Mouse (Mus musculus) cortical plate, adult 2 months (tissue): ENCODE data around the gene Cmtm7. TPM values are rescaled to one million over a fixed set of nuclear protein-coding genes. Genes with fewer than 3 reads are reported as not detected.

Experiments used
- H3K27ac ChIP-seq: fragments of 200-500 bp; 2 replicates; pipeline ENCODE4 v1.5.1; 2012; ENCODE audit warnings: low read length, control low read depth, inconsistent platforms; ENCODE audit not compliant: insufficient read depth
- H3K4me1 ChIP-seq: fragments of 200-500 bp; 2 replicates; pipeline ENCODE4 v1.6.1; 2011; ENCODE audit warnings: low read length; ENCODE audit not compliant: control insufficient read depth, insufficient read depth
- H3K4me3 ChIP-seq: fragments of 200-500 bp; 2 replicates; pipeline ENCODE4 v1.5.1; 2011; ENCODE audit warnings: mild to moderate bottlenecking, low read length, control low read depth; ENCODE audit not compliant: insufficient read depth
- CTCF ChIP-seq: fragments of 200-500 bp; IDR thresholded peaks from 2 replicates; pipeline ENCODE4 v1.5.1; 2011; ENCODE audit warnings: mild to moderate bottlenecking, control low read depth, low read length; ENCODE audit not compliant: insufficient read depth; ENCODE audit errors: extremely low read depth
- POLR2A ChIP-seq: fragments of 200-500 bp; IDR thresholded peaks from 2 replicates; pipeline ENCODE4 v1.6.1; 2011; ENCODE audit warnings: mild to moderate bottlenecking, low read length, control low read depth; ENCODE audit not compliant: insufficient read depth; ENCODE audit errors: extremely low read depth
- polyA plus RNA-seq: library from polyadenylated mRNA; depleted of rRNA; stranded (reverse); fragments of >200 nt; gene quantifications from 2 replicates; pipeline ENCODE4 v1.2.3, GENCODE M21; 2012

The Cmtm7 gene
- polyA plus RNA-seq, 1 experiment: 9.1 TPM

DNA sequence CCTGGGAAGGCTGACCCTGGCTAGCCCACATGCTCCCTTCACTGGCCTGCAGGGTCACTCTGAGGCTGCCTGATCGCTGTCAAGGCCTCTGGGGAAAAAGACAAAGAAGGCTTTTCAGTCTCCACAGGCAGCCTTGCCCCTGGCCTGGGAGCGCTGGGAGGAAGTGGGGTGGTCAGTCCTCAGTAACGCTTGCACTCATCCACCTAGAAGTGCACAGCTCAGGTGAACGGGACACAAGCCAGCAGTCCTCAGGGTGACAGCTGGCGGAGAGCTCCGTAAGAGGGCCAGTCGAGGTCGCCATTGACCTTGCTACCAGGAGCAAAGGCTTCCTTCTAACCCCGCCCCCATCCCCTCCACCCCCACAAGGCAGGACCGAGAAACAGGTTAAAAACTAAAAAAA is 13.6 kb downstream of the Cmtm7 start:
- Histone ChIP-seq H3K4me3 (no peak overlapping the region), H3K4me1 (no peaks in the 10 kb centered on the region), H3K27ac (no peak overlapping the region)
- TF ChIP-seq POLR2A (no peak), CTCF (no peak)

DNA sequence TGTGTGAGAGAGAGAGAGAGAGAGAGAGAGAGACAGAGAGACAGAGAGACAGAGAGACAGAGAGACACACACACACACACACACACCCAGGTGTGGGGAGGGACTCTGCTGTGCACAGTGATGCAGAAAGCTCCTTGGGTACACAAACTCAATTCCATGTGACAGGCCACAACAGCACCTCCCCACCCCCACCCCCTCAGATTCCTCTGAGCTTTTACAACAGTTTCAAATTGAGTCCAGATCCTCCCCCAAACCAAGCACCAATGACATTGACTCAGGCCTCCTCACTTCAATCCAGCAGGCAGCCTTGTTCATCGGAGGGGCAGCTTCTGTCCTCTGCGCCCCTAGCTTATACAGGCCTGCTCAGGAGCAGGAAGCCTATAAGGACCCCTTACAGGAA is 14.1 kb downstream of the Cmtm7 start:
- H3K4me3 ChIP-seq: no peak overlapping the region
- no peak overlapping the region for H3K27ac ChIP-seq
- no peak for TF ChIP-seq POLR2A
- no peak for TF ChIP-seq CTCF
- no peaks in the 10 kb centered on the region for H3K4me1 ChIP-seq

DNA sequence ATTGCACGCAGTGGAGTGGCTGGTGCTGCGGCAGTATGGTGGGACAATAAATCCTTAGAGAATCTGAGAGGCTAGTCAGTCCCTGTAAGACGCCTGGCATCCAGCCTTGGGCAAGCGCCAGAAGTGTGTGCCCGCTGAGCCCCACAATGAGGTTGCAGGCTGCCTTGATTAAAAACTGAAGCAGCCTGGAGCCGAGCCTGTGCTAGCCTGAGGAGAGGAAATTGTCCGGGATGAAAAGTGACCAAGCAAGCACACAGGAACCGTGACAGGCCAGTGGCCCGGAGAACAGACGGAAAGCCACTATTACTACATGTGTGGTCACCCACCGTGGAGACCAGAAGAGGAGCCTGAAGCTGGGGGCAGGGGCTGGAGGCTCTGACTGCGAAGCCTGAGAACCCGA is 14.6 kb downstream of the Cmtm7 start:
- TF ChIP-seq CTCF (no peak), POLR2A (no peak)
- Histone ChIP-seq H3K4me3 (no peak overlapping the region), H3K4me1 (no peaks in the 10 kb centered on the region), H3K27ac (no peak overlapping the region)

- TF ChIP-seq POLR2A (no peak), CTCF (0 out of 2 replicates have a peak, but pooled peaks have one; percentile 16)
- H3K4me3 ChIP-seq: no peak overlapping the region
- no peak overlapping the region for H3K27ac ChIP-seq
- H3K4me1 ChIP-seq: no peaks in the 10 kb centered on the region
Measured at GRCm38 (mm10) chr9:114763341-114763740, 18.3 kb downstream of the Cmtm7 start.

DNA sequence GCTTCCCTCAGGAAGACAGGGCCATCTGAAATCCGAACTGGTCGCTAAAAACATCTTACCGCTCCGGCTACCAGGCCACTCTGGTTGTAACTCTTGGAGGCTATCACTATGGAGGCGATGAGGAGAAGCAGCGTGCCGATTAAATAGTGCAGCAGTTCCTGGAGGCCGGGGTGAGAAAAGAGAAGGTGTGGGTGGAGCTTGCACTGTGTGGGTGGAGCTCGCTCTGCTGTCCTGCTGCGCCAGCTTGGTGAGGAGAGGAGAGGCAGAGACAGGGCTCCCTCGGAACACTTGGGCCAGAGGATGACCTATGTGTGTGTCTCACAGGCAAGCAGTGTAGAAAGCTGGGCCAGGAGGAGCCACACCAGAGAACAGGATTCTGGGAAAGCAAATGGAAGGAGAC is 19.8 kb downstream of the Cmtm7 start:
- no peak for TF ChIP-seq POLR2A
- no peak for TF ChIP-seq CTCF
- no peaks in the 10 kb centered on the region for H3K4me1 ChIP-seq
- H3K27ac ChIP-seq: no peak overlapping the region
- H3K4me3 ChIP-seq: no peak overlapping the region

DNA sequence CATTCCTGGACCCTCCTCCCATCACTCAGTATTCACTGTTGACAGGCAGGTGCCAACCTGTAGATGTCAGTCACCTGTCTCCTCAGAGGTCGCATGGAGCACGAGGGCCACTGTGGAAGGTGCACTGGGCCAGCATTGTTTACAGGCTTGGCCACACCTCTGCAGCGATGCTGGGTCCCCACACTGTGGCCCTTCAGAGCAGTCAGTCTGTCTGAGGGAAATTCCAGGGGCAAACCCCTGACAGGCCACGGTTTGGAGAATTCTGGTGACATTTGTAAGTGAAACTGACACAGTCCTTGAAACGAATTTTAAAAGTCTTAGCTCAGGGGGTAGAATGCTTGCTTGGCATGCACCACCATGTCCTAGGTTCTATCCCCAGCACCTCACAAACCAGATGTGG is 21.3 kb downstream of the Cmtm7 start:
- no peak overlapping the region for H3K27ac ChIP-seq
- H3K4me1 ChIP-seq: no peaks in the 10 kb centered on the region
- no peak overlapping the region for H3K4me3 ChIP-seq
- TF ChIP-seq POLR2A (no peak), CTCF (no peak)

GRCm38 (mm10) chr9:114759886-114760285 is 21.8 kb downstream of the Cmtm7 start:
- Histone ChIP-seq H3K4me1 (no peaks in the 10 kb centered on the region), H3K4me3 (no peak overlapping the region), H3K27ac (no peak overlapping the region)
- TF ChIP-seq POLR2A (no peak), CTCF (no peak)

- H3K4me1 ChIP-seq: no peaks in the 10 kb centered on the region
- H3K27ac ChIP-seq: no peak overlapping the region
- no peak overlapping the region for H3K4me3 ChIP-seq
- TF ChIP-seq POLR2A (no peak), CTCF (no peak)
Measured at GRCm38 (mm10) chr9:114758801-114759200, 22.9 kb downstream of the Cmtm7 start.

DNA sequence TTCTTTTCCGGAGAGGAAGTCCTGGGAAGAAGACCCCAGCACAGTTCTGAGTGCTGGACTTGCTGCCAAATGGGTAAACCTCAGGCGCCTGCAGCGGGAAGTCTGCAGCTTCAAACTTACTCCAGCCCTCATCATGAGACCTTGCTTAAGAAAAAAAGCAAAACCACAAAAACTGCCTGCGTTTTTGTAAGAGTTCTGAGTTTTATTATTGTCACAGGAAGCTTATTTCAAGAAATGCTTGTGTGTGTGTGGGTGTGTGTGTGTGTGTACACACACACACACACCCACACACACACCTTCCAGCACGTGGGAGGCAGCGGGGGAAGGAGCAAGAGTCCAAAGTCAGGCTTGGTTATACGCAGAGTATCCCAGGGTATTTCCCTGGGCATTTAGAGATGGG is 23.4 kb downstream of the Cmtm7 start:
- no peak for TF ChIP-seq POLR2A
- no peak for TF ChIP-seq CTCF
- Histone ChIP-seq H3K4me1 (no peaks in the 10 kb centered on the region), H3K4me3 (no peak overlapping the region), H3K27ac (no peak overlapping the region)

- TF ChIP-seq CTCF (peak; percentile 78), POLR2A (0 out of 2 replicates have a peak, but pooled peaks have one; percentile 41)
- Histone ChIP-seq H3K4me1 (peaks cover 4% of the 10 kb centered on the region; the same call in 1 of the 2 replicates), H3K4me3 (peak overlapping the region; percentile 30), H3K27ac (peak overlapping the region; percentile 1; the same call in 1 of the 2 replicates)
Measured at GRCm38 (mm10) chr9:114752863-114753484, 28.7 kb downstream of the Cmtm7 start.
